In genomic region chr6:51591264-51591663, GRCm38 (mm10) we compare ENCODE assay signal across 20 mouse cellular contexts.
DNase-seq lines count a peak whose midpoint lies in the region; ATAC-seq and TF ChIP-seq lines count a peak whose summit lies in the region.
"Had no signal": no experiment of that assay in that cellular context is flagged by ENCODE, and none has a peak within 500 bp of the region (broad histone marks: within the 10 kb centered on the region; RNA-seq: fewer than 3 reads in every experiment).

No protein-coding gene starts in this region.

- 53% methylated on average over 1 of the region's 1 CpGs for WGBS in kidney, postnatal 0 days
- 52% methylated on average over 1 of the region's 1 CpGs for WGBS in forebrain, postnatal 0 days
- WGBS in hindbrain, embryonic 16.5 days, result 77% methylated on average over 1 of the region's 1 CpGs
- WGBS in midbrain, embryonic 14.5 days, result 89% methylated on average over 1 of the region's 1 CpGs

- peak; percentile 73 for DNase-seq in kidney, postnatal 0 days (ENCODE audit: low spot score)
- no peak for DNase-seq in kidney, postnatal 4 days
- no peak for DNase-seq in forebrain, postnatal 0 days
- DNase-seq in midbrain, embryonic 14.5 days, result no peak
- DNase-seq in heart, postnatal 14 days, result no peak
- DNase-seq in adrenal gland, adult (ENCODE audit: inconsistent age in 2 of 2, low spot score in 1 of 2), result no peak
- DNase-seq: adrenal gland, postnatal 25 days; cerebellum, adult 2 months; heart, adult 11 months; kidney, adult 2 months; kidney, postnatal 36 days; left cerebral cortex, postnatal 4 days; spleen, adult 18-20 months; thymus, postnatal 14 days had no signal

- no peak for ATAC-seq in kidney, postnatal 0 days (replicated peaks; ENCODE audit: low FRiP score, low read depth)
- ATAC-seq in forebrain, postnatal 0 days, result no peak
- ATAC-seq in hindbrain, embryonic 16.5 days, result no peak
- no peak for ATAC-seq in midbrain, embryonic 14.5 days (ENCODE audit: low FRiP score, low TSS enrichment)
- ATAC-seq in activated CD4-positive, CD25-positive, alpha-beta regulatory T cell, adult 4 months, result no peak
- ATAC-seq: liver, embryonic 12.5 days had no signal

- H3K36me3 ChIP-seq in kidney, postnatal 0 days (ENCODE audit: insufficient read depth, low read length), result no peaks in the 10 kb centered on the region
- H3K36me3 ChIP-seq in forebrain, postnatal 0 days (ENCODE audit: insufficient read depth), result no peaks in the 10 kb centered on the region; the same call in 1 of the 2 replicates
- H3K36me3 ChIP-seq in hindbrain, embryonic 16.5 days (ENCODE audit: control insufficient read depth, insufficient read depth, low read length), result no peaks in the 10 kb centered on the region
- H3K36me3 ChIP-seq in midbrain, embryonic 14.5 days (ENCODE audit: control insufficient read depth, insufficient read depth, low read length), result no peaks in the 10 kb centered on the region
- H3K36me3 ChIP-seq: embryonic facial prominence, embryonic 13.5 days; liver, embryonic 12.5 days; lung, embryonic 15.5 days had no signal

- no peak for TF ChIP-seq CTCF in kidney, postnatal 0 days (IDR thresholded peaks at IDR 0.05; ENCODE audit: low read depth)
- TF ChIP-seq CTCF in forebrain, postnatal 0 days (IDR thresholded peaks at IDR 0.05; ENCODE audit: low read depth), result no peak

- H3K9me3 ChIP-seq in kidney, postnatal 0 days (replicated peaks; ENCODE audit: low read length), result no peaks in the 10 kb centered on the region
- H3K9me3 ChIP-seq in forebrain, postnatal 0 days (ENCODE audit: low read length), result no peaks in the 10 kb centered on the region
- no peaks in the 10 kb centered on the region for H3K9me3 ChIP-seq in hindbrain, embryonic 16.5 days (ENCODE audit: control insufficient read depth, low read length)
- no peaks in the 10 kb centered on the region for H3K9me3 ChIP-seq in midbrain, embryonic 14.5 days (ENCODE audit: control insufficient read depth, low read length)
- H3K9me3 ChIP-seq: embryonic facial prominence, embryonic 13.5 days; liver, embryonic 12.5 days; lung, embryonic 15.5 days had no signal

- H3K4me3 ChIP-seq in kidney, postnatal 0 days (replicated peaks; ENCODE audit: low read depth, low read length), result no peak overlapping the region
- peak overlapping the region; percentile 49; the same call in 1 of the 2 replicates for H3K4me3 ChIP-seq in forebrain, postnatal 0 days (ENCODE audit: low read depth, low read length)
- no peak overlapping the region for H3K4me3 ChIP-seq in hindbrain, embryonic 16.5 days (ENCODE audit: low read length)
- H3K4me3 ChIP-seq in midbrain, embryonic 14.5 days (replicated peaks; ENCODE audit: low read depth, low read length), result peak overlapping the region; percentile 39; the same call in 1 of the 2 replicates
- H3K4me3 ChIP-seq: liver, embryonic 12.5 days; lung, embryonic 15.5 days; myocyte had no signal

- no peaks in the 10 kb centered on the region for H3K27me3 ChIP-seq in kidney, postnatal 0 days (ENCODE audit: insufficient read depth, low read length)
- H3K27me3 ChIP-seq in forebrain, postnatal 0 days (ENCODE audit: insufficient read depth, low read length), result no peaks in the 10 kb centered on the region
- H3K27me3 ChIP-seq in hindbrain, embryonic 16.5 days (replicated peaks; ENCODE audit: control insufficient read depth, insufficient read depth, low read length), result no peaks in the 10 kb centered on the region
- H3K27me3 ChIP-seq in midbrain, embryonic 14.5 days (ENCODE audit: control insufficient read depth, insufficient read depth, low read length), result no peaks in the 10 kb centered on the region
- H3K27me3 ChIP-seq: embryonic facial prominence, embryonic 13.5 days; lung, embryonic 15.5 days had no signal

- intact Hi-C loops in heart, postnatal 14 days (cut with DNase I), result no loop called here

- no peak overlapping the region for H3K4me2 ChIP-seq in kidney, postnatal 0 days (ENCODE audit: low read length)
- peak overlapping the region; percentile 88 for H3K4me2 ChIP-seq in forebrain, postnatal 0 days (ENCODE audit: low read depth)
- H3K4me2 ChIP-seq in hindbrain, embryonic 16.5 days (ENCODE audit: low read length), result peak overlapping the region; percentile 21; the same call in 1 of the 2 replicates
- H3K4me2 ChIP-seq in midbrain, embryonic 14.5 days (ENCODE audit: low read length), result peak overlapping the region; percentile 76
- H3K4me2 ChIP-seq: liver, embryonic 12.5 days had no signal

- no peaks in the 10 kb centered on the region; the same call in none of the 2 replicates for H3K4me1 ChIP-seq in kidney, postnatal 0 days (replicated peaks; ENCODE audit: insufficient read depth, low read length)
- peaks cover 25% of the 10 kb centered on the region for H3K4me1 ChIP-seq in forebrain, postnatal 0 days (ENCODE audit: insufficient read depth)
- peaks cover 7% of the 10 kb centered on the region for H3K4me1 ChIP-seq in hindbrain, embryonic 16.5 days (ENCODE audit: control insufficient read depth, insufficient read depth, low read depth, low read length)
- H3K4me1 ChIP-seq in midbrain, embryonic 14.5 days (ENCODE audit: control insufficient read depth, insufficient read depth, low read length), result peaks cover 54% of the 10 kb centered on the region

- no peak overlapping the region for H3K9ac ChIP-seq in kidney, postnatal 0 days (ENCODE audit: low read depth, low read length)
- peak overlapping the region; percentile 93; the same call in 1 of the 2 replicates for H3K9ac ChIP-seq in forebrain, postnatal 0 days
- no peak overlapping the region for H3K9ac ChIP-seq in hindbrain, embryonic 16.5 days (ENCODE audit: low read depth, low read length)
- peak overlapping the region; percentile 69; the same call in 1 of the 2 replicates for H3K9ac ChIP-seq in midbrain, embryonic 14.5 days (replicated peaks; ENCODE audit: low read length)
- H3K9ac ChIP-seq: embryonic facial prominence, embryonic 13.5 days; liver, embryonic 12.5 days; lung, embryonic 15.5 days had no signal

- no peak overlapping the region for H3K27ac ChIP-seq in kidney, postnatal 0 days
- H3K27ac ChIP-seq in forebrain, postnatal 0 days (ENCODE audit: low read depth, low read length), result peak overlapping the region; percentile 99
- H3K27ac ChIP-seq in hindbrain, embryonic 16.5 days (ENCODE audit: low read depth, low read length), result no peak overlapping the region
- peak overlapping the region; percentile 99 for H3K27ac ChIP-seq in midbrain, embryonic 14.5 days (replicated peaks; ENCODE audit: low read depth, low read length)
- H3K27ac ChIP-seq: liver, embryonic 12.5 days had no signal

Comparison
In these comparisons a context has a peak if more than half of its experiments do, and no peak if none do; other contexts are left out.
1. H3K27ac ChIP-seq: peak in forebrain, postnatal 0 days (single experiment) and midbrain, embryonic 14.5 days (single experiment); none in kidney, postnatal 0 days (single experiment) and hindbrain, embryonic 16.5 days (single experiment).
2. H3K4me3 ChIP-seq: peak in forebrain, postnatal 0 days (single experiment) and midbrain, embryonic 14.5 days (single experiment); none in kidney, postnatal 0 days (single experiment) and hindbrain, embryonic 16.5 days (single experiment).
3. H3K9ac ChIP-seq: peak in forebrain, postnatal 0 days (single experiment) and midbrain, embryonic 14.5 days (single experiment); none in kidney, postnatal 0 days (single experiment) and hindbrain, embryonic 16.5 days (single experiment).